Mouse (Mus musculus) kidney, adult 9 months (tissue): ENCODE measurements around the gene Rnaseh2a.
A peak's percentile ranks its signal among the peaks of the same experiment; 100 is the strongest.
"Not testable (repeated sequence)": the region's sequence is repeated elsewhere in the genome, so short reads cannot be mapped to it uniquely, and the experiment has no call there.

Experiments
- DNase-seq: peaks from one replicate; pipeline ENCODE4 v3.0.0; 2022

The Rnaseh2a gene

GRCm38 (mm10) chr8:84928456-84929306, 40.9 kb downstream of the Rnaseh2a start:
- DNase-seq = peak; percentile 69

- DNase-seq = no peak
Observed at GRCm38 (mm10) chr8:84927513-84927912, 42.1 kb downstream of the Rnaseh2a start.

GRCm38 (mm10) chr8:84925557-84925956, 44.0 kb downstream of the Rnaseh2a start:
- no peak for DNase-seq

GRCm38 (mm10) chr8:84921596-84921995, 48.0 kb downstream of the Rnaseh2a start:
- DNase-seq = no peak

- no peak for DNase-seq
Observed at GRCm38 (mm10) chr8:84918646-84919045, 50.9 kb downstream of the Rnaseh2a start.

- DNase-seq = no peak
Observed at GRCm38 (mm10) chr8:84917781-84918180, 51.8 kb downstream of the Rnaseh2a start.

GRCm38 (mm10) chr8:84915269-84915668, 54.3 kb downstream of the Rnaseh2a start:
- DNase-seq = no peak

GRCm38 (mm10) chr8:84913960-84914359, 55.6 kb downstream of the Rnaseh2a start:
- peak; percentile 51 for DNase-seq

GRCm38 (mm10) chr8:84913502-84913900, 56.1 kb downstream of the Rnaseh2a start:
- no peak for DNase-seq

- peak; percentile 79 for DNase-seq
Observed at GRCm38 (mm10) chr8:84912895-84913501, 56.6 kb downstream of the Rnaseh2a start.

GRCm38 (mm10) chr8:84912391-84912790, 57.2 kb downstream of the Rnaseh2a start:
- no peak for DNase-seq

- DNase-seq = no peak
Observed at GRCm38 (mm10) chr8:84911854-84912253, 57.7 kb downstream of the Rnaseh2a start.

GRCm38 (mm10) chr8:84910551-84910950, 59.0 kb downstream of the Rnaseh2a start:
- DNase-seq = no peak

- DNase-seq = no peak
Observed at GRCm38 (mm10) chr8:84909949-84910348, 59.6 kb downstream of the Rnaseh2a start.

- DNase-seq = no peak
Observed at GRCm38 (mm10) chr8:84909162-84909767, 60.3 kb downstream of the Rnaseh2a start.

- peak; percentile 98 for DNase-seq
Observed at GRCm38 (mm10) chr8:84908421-84909161, 61.0 kb downstream of the Rnaseh2a start, which contains the start of gene Dnase2a. Gene Dnase2a, plus strand, starts transcription at chr8:84908560.

GRCm38 (mm10) chr8:84907979-84908378, 61.6 kb downstream of the Rnaseh2a start:
- DNase-seq = not testable (repeated sequence)

GRCm38 (mm10) chr8:84907493-84907892, 62.1 kb downstream of the Rnaseh2a start:
- no peak for DNase-seq

- DNase-seq = no peak
Observed at GRCm38 (mm10) chr8:84907037-84907436, 62.5 kb downstream of the Rnaseh2a start.
